Mouse (Mus musculus) heart, postnatal 4 days (tissue): ENCODE results near the gene Ubac2. TPM values are rescaled to one million over a fixed set of nuclear protein-coding genes. Genes with fewer than 3 reads are reported as not detected.

Source experiments
- DNase-seq: peaks from one replicate; pipeline ENCODE4 v3.0.0; 2021
- total RNA-seq, 2 experiments: library from RNA; stranded (reverse); gene quantifications; 2 replicates each; pipeline ENCODE4 v1.2.3; 2021

The Ubac2 gene
- total RNA-seq, 2 experiments from 2014 or later: 25.2 to 27.3 TPM

- DNase-seq: no peak
These were observed 49.0 kb downstream of the Ubac2 start for GRCm38 (mm10) chr14:121927451-121927850.

- DNase-seq: peak; percentile 70
These were observed 50.1 kb downstream of the Ubac2 start for GRCm38 (mm10) chr14:121928375-121929137.

DNA sequence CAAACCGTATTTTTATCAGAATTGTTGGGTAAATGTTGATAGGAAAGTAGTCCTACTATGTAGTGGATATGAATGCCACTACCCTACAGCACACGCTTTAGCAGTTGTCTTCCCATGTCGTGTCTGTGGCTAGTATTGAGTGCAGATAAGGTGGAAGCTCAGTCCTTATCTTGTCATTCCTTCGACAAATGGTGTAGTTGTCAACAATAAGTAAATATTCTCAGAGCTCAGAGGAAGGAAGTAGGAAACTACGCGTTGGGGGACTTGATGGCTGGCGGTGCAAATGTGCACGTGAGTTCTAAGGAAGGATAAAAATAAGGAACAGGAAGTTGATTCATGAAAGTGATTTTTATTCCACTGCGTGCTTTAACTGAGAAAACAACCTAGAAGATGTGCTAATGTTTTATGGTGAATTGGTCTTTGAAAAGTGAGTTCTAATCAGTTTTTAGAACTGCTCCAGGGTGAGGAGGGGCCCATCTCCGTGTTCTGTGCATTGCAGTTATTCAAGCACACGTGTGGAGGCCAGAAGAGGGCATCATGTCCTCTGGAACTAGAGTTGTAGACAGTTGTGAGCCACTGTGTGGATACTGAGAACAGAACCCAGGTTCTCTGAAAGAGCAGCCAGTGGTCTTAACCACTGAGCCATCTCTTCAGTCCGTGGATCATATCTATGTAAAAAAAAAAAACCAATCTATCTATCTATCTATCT lies 51.0 kb downstream of the Ubac2 start:
- no peak for DNase-seq

GRCm38 (mm10) chr14:121930731-121931383 lies 52.4 kb downstream of the Ubac2 start:
- no peak for DNase-seq

DNA sequence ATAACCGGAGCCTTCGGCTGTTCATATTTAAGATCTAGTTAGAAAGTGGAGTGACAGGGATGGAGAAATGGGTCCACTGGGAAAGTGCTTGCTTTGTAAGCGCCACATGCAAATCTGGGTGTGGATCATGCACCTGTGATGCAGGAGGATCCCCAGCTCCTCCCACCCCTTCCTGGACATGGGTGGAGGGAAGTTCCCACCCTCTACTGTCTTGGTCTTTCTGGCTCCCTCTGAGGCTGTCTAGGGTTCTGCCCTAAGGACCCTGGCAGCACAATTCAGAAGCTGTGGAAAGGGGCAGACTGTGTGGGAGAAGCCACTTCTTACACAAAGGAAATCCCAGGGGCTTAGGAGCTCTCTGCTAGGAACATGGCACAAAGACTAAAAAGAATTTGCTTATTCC lies 53.2 kb downstream of the Ubac2 start:
- no peak for DNase-seq

DNA sequence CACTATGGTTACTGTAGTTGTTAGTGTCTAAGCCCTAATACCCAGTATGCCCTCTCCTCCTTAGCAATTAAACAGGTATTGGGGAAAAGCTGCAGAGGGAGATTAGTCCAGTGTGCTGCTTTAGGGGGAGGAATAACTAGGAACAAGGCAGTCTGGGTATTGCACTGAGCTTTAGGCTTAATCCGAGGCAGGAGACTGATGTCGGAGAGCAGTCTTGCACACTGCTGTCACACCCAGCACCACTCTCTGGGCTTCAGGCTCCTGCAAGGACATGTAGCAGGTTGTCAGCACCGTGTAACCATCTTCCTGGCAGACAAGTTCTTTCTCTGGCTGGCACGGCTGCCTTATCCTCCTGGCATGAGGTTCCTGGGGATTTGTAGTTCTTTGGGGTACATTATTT lies 53.8 kb downstream of the Ubac2 start:
- DNase-seq: no peak

GRCm38 (mm10) chr14:121933906-121934596 lies 55.6 kb downstream of the Ubac2 start:
- no peak for DNase-seq

DNA sequence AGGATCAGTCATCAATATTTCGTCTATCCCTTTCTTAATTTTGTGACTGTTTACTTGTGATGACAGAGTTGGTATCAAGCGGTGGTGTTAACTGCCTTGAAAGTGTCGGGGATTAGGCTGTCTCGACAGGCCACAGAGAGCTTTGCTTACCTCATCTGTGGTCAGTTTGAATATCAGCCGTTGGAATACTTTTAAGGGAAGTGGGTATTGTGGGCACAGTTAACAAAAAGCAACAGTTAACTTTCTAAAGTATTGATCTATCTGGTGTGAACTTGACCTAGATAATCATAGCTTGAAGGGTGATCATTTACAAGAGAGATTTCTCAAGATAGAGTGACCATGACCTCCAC lies 56.2 kb downstream of the Ubac2 start:
- DNase-seq: no peak

- no peak for DNase-seq
These were observed 57.9 kb downstream of the Ubac2 start for GRCm38 (mm10) chr14:121936356-121936755.

GRCm38 (mm10) chr14:121936856-121937255 lies 58.4 kb downstream of the Ubac2 start:
- DNase-seq: no peak

DNA sequence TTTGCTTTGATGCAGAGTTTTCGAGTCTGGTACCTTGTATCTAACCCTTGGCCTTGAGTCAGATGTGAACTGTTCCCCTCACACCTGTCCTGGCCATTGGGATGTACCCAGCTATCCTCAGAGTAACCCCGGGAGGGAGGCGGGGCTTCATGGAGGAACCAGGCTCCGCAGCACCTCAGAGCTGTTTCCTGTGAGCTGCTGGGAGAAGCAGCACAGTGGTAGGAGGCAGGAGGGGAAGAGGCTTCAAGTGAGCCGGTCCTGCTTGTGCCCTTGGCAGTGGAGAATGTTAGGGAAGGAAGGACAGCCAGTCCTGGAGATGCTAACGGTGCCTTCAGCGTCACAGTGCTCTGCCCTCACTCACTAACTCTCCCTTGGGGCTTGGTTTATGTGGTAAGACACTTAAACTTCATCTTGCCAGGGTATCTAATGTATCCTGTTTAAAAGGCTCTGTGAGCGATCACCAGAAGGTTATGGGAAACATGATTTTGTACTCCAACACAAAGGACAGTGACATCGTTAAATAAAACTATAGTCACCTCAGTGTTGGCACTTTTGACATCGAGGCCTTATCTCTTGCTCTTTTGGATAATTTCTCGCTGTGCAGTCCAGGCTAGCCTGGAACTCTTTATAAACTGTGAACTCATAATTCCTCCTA lies 59.3 kb downstream of the Ubac2 start:
- no peak for DNase-seq

GRCm38 (mm10) chr14:121938256-121939191 lies 60.1 kb downstream of the Ubac2 start:
- DNase-seq: no peak

- no peak for DNase-seq
These were observed 61.2 kb downstream of the Ubac2 start for GRCm38 (mm10) chr14:121939582-121939981.

GRCm38 (mm10) chr14:121946131-121946530 lies 67.7 kb downstream of the Ubac2 start:
- no peak for DNase-seq

DNA sequence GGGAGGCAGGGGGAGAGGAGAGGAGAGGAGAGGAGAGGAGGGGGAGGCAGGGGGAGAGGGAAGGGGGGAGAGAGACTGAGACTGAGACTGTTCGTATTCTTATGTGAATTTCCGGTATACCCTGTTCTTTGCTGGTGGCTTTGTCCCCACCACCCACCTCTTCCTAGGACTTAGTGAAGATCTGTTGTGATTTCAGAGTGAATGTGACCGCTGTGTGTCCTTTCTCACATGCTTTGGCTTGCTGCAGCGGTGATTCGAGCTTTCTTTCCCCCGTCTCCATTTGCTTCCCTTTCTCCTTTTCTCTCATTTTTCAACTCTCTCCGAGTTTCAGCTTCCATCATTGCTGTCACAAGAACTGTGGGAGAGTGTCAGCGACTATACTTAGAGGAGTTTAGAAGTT lies 68.3 kb downstream of the Ubac2 start:
- no peak for DNase-seq

DNA sequence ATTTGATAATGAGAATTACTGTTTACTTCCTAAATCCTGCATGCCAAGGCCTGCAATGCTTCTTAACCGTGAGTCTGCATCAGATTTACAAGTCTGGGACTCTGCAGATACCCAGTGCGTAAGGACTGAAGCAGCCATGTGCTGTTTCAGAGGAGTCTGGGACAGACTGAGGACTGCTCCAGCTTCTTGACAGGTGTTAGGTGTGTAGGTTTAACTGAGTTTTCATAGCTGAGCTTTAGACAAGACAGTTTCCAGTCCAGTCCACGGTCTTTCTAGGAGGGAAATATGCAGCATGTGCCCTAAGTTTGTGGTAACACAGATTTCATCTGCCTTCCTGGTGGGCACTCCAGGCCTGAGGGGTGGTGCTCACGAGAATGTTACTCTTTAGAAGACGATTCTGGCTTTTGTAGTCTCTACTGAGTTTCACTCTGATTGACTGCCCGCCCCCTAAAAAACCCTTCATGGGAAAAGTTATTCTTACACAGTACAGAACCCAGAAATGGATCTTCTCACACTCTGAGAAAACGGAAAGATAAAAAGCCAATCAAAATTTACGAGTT lies 68.9 kb downstream of the Ubac2 start:
- no peak for DNase-seq

DNA sequence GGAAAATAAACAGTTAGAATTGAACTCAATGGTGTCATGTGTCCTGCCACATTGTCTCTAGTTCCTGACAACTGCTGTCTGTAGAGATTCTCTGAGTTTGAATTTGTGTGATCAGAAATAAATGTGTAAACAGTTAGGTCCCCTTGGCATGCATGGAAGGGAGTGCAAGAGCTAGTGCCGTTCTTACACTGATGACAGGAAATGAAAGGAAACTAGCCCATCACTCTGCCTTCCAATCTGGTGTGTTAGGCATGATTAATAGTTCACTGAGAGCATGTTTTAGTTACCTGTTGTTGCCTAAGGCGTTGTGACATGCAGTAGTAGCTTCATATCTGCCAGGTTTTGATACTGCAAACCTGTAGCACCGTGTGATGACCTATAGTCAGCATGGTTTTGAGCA lies 69.5 kb downstream of the Ubac2 start:
- DNase-seq: no peak

DNA sequence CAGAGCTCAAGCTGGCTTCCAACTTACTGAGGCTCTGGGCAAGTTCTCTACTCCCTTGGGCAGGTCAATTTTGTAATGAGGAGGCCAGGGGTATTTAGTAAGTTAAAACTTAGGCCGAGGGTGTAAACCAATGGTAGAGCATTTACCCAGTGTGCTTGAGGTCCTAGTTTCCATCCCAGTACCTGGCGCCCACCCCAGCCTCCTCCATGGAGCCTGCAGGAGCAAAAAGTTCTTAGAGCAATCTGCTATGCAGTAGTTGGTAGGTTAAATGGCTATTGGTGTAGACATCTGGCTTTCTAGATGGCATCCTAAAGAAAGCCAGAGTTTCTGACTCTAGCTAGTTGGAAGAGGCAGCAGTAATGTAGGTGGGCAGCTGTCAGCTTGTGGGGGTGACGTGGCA lies 71.0 kb downstream of the Ubac2 start:
- DNase-seq: no peak

GRCm38 (mm10) chr14:121949897-121950296 lies 71.5 kb downstream of the Ubac2 start:
- no peak for DNase-seq

DNA sequence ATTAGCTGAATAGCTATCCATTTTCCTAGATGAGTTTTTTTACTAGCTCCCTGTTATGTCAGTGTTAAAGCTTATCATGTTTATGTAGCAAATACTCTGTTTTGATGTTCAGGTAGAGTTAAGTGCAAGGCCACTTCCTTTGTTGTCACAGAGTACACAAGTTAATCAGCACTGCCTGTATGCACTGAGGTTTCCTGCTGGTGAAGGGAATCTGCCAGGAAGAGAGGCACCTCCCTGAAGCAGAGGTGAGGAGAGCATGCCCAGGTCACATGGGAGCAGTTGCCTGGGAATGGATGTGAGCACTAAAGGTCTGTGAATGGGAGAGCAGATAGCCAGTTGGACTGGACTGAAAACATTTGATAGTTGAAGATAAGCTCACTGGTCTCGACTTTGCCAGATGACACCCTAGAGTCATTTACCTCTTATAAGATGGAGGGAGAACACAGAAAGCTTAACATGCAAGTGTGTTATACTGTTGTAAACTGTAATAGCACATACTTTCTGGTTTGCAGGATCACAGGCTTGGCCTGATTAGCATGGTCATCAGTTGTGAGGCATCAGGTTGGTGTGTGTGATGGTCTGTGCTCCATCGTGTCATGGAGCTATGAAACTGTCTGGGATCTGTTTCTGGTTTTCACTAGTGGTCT lies 73.1 kb downstream of the Ubac2 start:
- peak; percentile 4 for DNase-seq

DNA sequence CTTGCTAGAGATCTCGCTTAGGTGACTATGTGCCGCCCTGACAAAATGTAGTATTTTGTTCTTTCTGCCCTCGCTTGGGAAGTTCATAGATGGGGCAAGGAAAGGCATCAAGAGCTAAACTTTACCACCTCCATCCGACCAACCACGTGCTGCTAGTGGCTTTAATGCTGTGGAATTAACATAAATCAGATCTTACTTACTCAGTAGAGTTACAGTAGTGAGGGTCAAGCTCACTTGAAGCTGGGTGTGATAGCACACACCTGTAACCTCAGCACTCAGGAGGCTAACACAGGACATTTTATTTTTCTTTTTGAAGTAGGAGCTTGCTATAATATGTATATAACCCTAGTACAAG lies 73.6 kb downstream of the Ubac2 start:
- no peak for DNase-seq
